Mouse (Mus musculus): ENCODE measurements around the gene Col24a1.

DNA sequence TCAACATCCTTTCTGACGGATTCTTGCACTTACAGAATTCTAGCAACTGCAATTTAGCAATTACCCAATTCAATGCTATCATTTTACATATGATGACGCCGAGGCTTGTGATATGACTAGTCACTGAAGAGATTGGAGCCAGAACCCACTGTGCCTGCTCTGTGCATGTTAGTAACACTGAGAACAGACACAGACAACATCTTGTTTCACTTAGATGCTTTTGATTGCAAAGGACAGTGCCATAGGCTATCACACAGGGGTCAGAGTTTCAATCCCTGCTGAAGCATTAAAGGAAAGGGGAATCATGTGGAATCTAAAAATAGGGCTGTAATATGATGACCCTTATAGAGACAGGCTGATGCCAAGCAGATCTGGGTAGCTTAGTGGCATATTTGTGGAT is 41.8 kb downstream of the Col24a1 start:
- TF ChIP-seq CTCF (IDR thresholded peaks at IDR 0.05; ENCODE audit: control insufficient read depth, insufficient read depth, low read length): no peak
- TF ChIP-seq POLR2A (IDR thresholded peaks at IDR 0.05; ENCODE audit: borderline replicate concordance, control insufficient read depth, low read depth, low read length): no peak

Data from bone marrow, adult 2 months (tissue).